Mouse (Mus musculus) ovary, adult 10 weeks (tissue): ENCODE data around the gene Magi1. TPM values are rescaled to one million over a fixed set of nuclear protein-coding genes. Genes with fewer than 3 reads are reported as not detected.

Source experiments
- polyA plus RNA-seq: library from polyadenylated mRNA; stranded (reverse); fragments of 350-450 nt; fragmentation: Illumina TruSeq; extraction: RNeasy Lipid Tissue Mini Kit (QIAGEN cat#74804); gene quantifications from one replicate; pipeline ENCODE4 v1.2.3, GENCODE M21; 2014

Magi1 gene
- polyA plus RNA-seq, result 18.3 TPM

DNA sequence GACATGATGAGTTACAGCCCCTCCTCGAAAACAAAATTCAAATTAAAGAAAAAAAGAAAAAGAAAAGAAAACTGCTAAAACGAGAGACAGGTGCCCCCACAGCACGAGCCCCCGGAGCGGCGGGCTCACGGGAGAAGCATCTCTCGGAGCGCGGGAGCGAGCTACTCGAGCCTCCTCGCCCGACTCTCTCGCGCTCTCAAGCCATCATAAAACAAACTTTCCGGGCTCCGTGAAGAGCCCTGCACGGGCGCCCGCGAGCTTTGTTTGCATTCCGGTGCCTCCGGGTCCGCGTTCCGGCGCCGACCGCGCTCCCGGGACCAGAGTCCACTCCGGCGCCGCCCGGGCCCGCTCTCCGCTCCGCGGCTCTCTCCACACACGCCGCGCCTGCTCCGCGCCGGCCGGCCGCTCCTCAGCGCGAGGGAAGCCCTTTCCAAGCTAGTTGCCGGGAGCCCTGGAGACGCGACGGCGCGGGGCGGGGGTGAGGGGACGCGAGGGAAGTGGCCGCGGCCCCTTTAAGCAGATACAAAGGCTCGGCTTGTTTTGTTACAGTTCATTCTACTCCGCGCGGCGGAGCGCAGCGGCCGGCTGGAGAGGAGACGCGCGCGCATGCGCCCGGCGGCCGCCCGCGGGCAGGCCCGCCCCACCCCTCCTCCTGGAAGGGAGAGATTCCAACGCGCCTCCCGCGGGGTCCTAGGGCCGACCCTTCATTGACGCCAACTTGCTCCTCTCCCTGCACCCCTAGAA is at the start of gene Magi1:
Magi1 (minus strand) TSS at position 600 of the 744 bp plus-strand sequence.

Other genes with a start within 250 kb of the Magi1 start
- gene Slc25a26, start 216.4 kb upstream of the Magi1 start, polyA plus RNA-seq, result 6.4 TPM